Mouse (Mus musculus) thymus, postnatal 4 days (tissue): Measurements from ENCODE around the gene Mapk8ip2.

Source experiments
- DNase-seq: peaks from one replicate; pipeline ENCODE4 v3.0.0; 2021

Mapk8ip2 gene

GRCm38 (mm10) chr15:89494970-89495369 lies 41.3 kb downstream of the Mapk8ip2 start:
- peak; percentile 29 for DNase-seq

- no peak for DNase-seq
Measured at GRCm38 (mm10) chr15:89496131-89496530, 42.4 kb downstream of the Mapk8ip2 start.

- no peak for DNase-seq
Measured at GRCm38 (mm10) chr15:89496841-89497240, 43.1 kb downstream of the Mapk8ip2 start.

- DNase-seq = peak; percentile 14
Measured at GRCm38 (mm10) chr15:89497391-89498048, 43.8 kb downstream of the Mapk8ip2 start.

- peak; percentile 79 for DNase-seq
Measured at GRCm38 (mm10) chr15:89498049-89498960, 44.6 kb downstream of the Mapk8ip2 start.

- peak; percentile 69 for DNase-seq
Measured at GRCm38 (mm10) chr15:89498961-89499688, 45.4 kb downstream of the Mapk8ip2 start, which contains the start of gene Shank3. Shank3 (plus strand) TSS chr15:89499623.

GRCm38 (mm10) chr15:89499784-89500220 lies 46.1 kb downstream of the Mapk8ip2 start:
- peak; percentile 75 for DNase-seq

GRCm38 (mm10) chr15:89500221-89500791 lies 46.6 kb downstream of the Mapk8ip2 start:
- DNase-seq = no peak

GRCm38 (mm10) chr15:89501321-89501720 lies 47.6 kb downstream of the Mapk8ip2 start:
- no peak for DNase-seq

- no peak for DNase-seq
Measured at GRCm38 (mm10) chr15:89504838-89505237, 51.1 kb downstream of the Mapk8ip2 start.

- no peak for DNase-seq
Measured at GRCm38 (mm10) chr15:89507751-89508150, 54.0 kb downstream of the Mapk8ip2 start.

- no peak for DNase-seq
Measured at GRCm38 (mm10) chr15:89512679-89513078, 59.0 kb downstream of the Mapk8ip2 start.
